Mouse (Mus musculus) cortical plate, adult 2 months (tissue): ENCODE results near the gene Taf12.

ENCODE experiments used
- CTCF ChIP-seq: fragments of 200-500 bp; IDR thresholded peaks from 2 replicates; pipeline ENCODE4 v1.5.1; 2011; ENCODE audit warnings: mild to moderate bottlenecking, control low read depth, low read length; ENCODE audit not compliant: insufficient read depth; ENCODE audit errors: extremely low read depth
- POLR2A ChIP-seq: fragments of 200-500 bp; IDR thresholded peaks from 2 replicates; pipeline ENCODE4 v1.6.1; 2011; ENCODE audit warnings: mild to moderate bottlenecking, low read length, control low read depth; ENCODE audit not compliant: insufficient read depth; ENCODE audit errors: extremely low read depth

DNA sequence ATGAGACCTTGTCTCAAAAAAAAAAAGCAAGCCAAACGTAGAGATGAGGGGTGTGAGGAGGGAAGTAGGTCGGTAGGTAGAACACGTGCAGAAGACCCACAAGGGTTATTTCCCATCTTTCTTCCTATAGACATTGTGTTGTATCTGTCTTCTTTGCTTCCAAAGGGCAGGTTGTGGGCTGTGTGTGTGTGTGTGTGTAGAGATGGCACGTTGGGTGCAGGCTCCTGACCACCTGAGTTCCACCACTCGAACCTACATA lies 11.9 kb upstream of the Taf12 start:
- TF ChIP-seq CTCF (no peak), POLR2A (no peak)
